Mouse (Mus musculus) intestine, embryonic 14.5 days (tissue): ENCODE measurements around the gene Sgf29. TPM values are rescaled to one million over a fixed set of nuclear protein-coding genes. Genes with fewer than 3 reads are reported as not detected.

ENCODE experiments used
- ATAC-seq: fragments of 200-750 bp; cut with Nextera tagmentation; replicated peaks from 2 replicates; pipeline ENCODE4 v1.8.0; 2017; ENCODE audit warnings: low read depth, moderate number of reproducible peaks, moderate TSS enrichment, moderate library complexity; ENCODE audit not compliant: low FRiP score, low TSS enrichment
- DNase-seq: peaks from one replicate; pipeline ENCODE4 v3.0.0-alpha.2; 2018; ENCODE audit warnings: low spot score
- H3K27ac ChIP-seq: fragments of 300-500 bp; sonication (generic); 2 replicates; pipeline ENCODE4 v1.5.1; 2014; ENCODE audit warnings: low read depth, mild to moderate bottlenecking, control low read depth
- H3K27me3 ChIP-seq: fragments of 300-500 bp; sonication (generic); replicated peaks from 2 replicates; pipeline ENCODE4 v1.6.1; 2014; ENCODE audit warnings: low read length, control low read depth; ENCODE audit not compliant: control insufficient read depth, insufficient read depth
- H3K36me3 ChIP-seq: fragments of 300-500 bp; sonication (generic); 2 replicates; pipeline ENCODE4 v1.6.1; 2014; ENCODE audit warnings: low read length, control low read depth; ENCODE audit not compliant: control insufficient read depth, insufficient read depth
- H3K4me1 ChIP-seq: fragments of 300-500 bp; sonication (generic); replicated peaks from 2 replicates; pipeline ENCODE4 v1.6.1; 2014; ENCODE audit warnings: low read length, control low read depth, mixed read lengths; ENCODE audit not compliant: control insufficient read depth, insufficient read depth
- H3K4me2 ChIP-seq: fragments of 300-500 bp; sonication (generic); 2 replicates; pipeline ENCODE4 v1.6.1; 2014; ENCODE audit warnings: low read length
- H3K4me3 ChIP-seq: fragments of 300-500 bp; sonication (generic); 2 replicates; pipeline ENCODE4 v1.5.1; 2014; ENCODE audit warnings: low read depth, low read length, control low read depth, mixed read lengths
- H3K9ac ChIP-seq: fragments of 300-500 bp; sonication (generic); 2 replicates; pipeline ENCODE4 v1.6.1; 2014; ENCODE audit warnings: mild to moderate bottlenecking, low read length
- H3K9me3 ChIP-seq: fragments of 300-500 bp; sonication (generic); 2 replicates; pipeline ENCODE4 v1.6.1; 2016; ENCODE audit warnings: low read length, control low read depth; ENCODE audit not compliant: control insufficient read depth
- whole genome bisulfite sequencing: fragments of 180-500 bp; shearing (Covaris S2); extraction: QIAGEN DNeasy Blood & Tissue Kit; methylation state at CpG from one replicate; pipeline ENCODE4 v1.1.7; 2014; 5-methylcytosine and 5-hydroxymethylcytosine counted together
- polyA plus RNA-seq: library from polyadenylated mRNA; unstranded; fragments of >200 nt; fragmentation: Nextera tagmentation; extraction: Ambion mirVana; gene quantifications from 2 replicates; pipeline ENCODE4 v1.2.1, GENCODE M21; 2014

The Sgf29 gene
- polyA plus RNA-seq, 1 experiment from 2014 or later: 64.5 TPM

GRCm38 (mm10) chr7:126645708-126646107 is 3.4 kb upstream of the Sgf29 start:
- no peaks in the 10 kb centered on the region for H3K27me3 ChIP-seq
- no peak overlapping the region for H3K4me3 ChIP-seq
- no peak overlapping the region for H3K27ac ChIP-seq
- no peaks in the 10 kb centered on the region for H3K36me3 ChIP-seq
- H3K9ac ChIP-seq: no peak overlapping the region
- H3K4me2 ChIP-seq: no peak overlapping the region
- no peak for ATAC-seq
- no peaks in the 10 kb centered on the region for H3K9me3 ChIP-seq
- DNase-seq: no peak
- 61% methylated on average over 5 of the region's 5 CpGs for WGBS
- peaks cover 8% of the 10 kb centered on the region; the same call in 1 of the 2 replicates for H3K4me1 ChIP-seq

- H3K4me3 ChIP-seq: peak overlapping the region; percentile 78; the same call in 1 of the 2 replicates
- ATAC-seq (no peak), DNase-seq (no peak)
- no peaks in the 10 kb centered on the region for H3K9me3 ChIP-seq
- H3K4me1 ChIP-seq: peaks cover 8% of the 10 kb centered on the region; the same call in 1 of the 2 replicates
- H3K9ac ChIP-seq: no peak overlapping the region
- H3K27me3 ChIP-seq: no peaks in the 10 kb centered on the region
- peak overlapping the region; percentile 82 for H3K4me2 ChIP-seq
- no peaks in the 10 kb centered on the region for H3K36me3 ChIP-seq
- 79% methylated on average over 4 of the region's 4 CpGs for WGBS
- no peak overlapping the region for H3K27ac ChIP-seq
Measured at GRCm38 (mm10) chr7:126648486-126648885, 623 bp upstream of the Sgf29 start.

GRCm38 (mm10) chr7:126650852-126651251 is 1.7 kb downstream of the Sgf29 start:
- ATAC-seq: peak; percentile 50
- H3K4me3 ChIP-seq: no peak overlapping the region
- no peak overlapping the region for H3K27ac ChIP-seq
- no peaks in the 10 kb centered on the region for H3K27me3 ChIP-seq
- no peaks in the 10 kb centered on the region for H3K36me3 ChIP-seq
- no peak for DNase-seq
- WGBS: 34% methylated on average over 2 of the region's 2 CpGs
- H3K9me3 ChIP-seq: no peaks in the 10 kb centered on the region
- peaks cover 8% of the 10 kb centered on the region; the same call in 1 of the 2 replicates for H3K4me1 ChIP-seq
- H3K9ac ChIP-seq: no peak overlapping the region
- no peak overlapping the region for H3K4me2 ChIP-seq

GRCm38 (mm10) chr7:126653991-126654390 is 4.9 kb downstream of the Sgf29 start:
- DNase-seq (no peak), ATAC-seq (no peak)
- Histone ChIP-seq H3K27ac (no peak overlapping the region), H3K4me3 (no peak overlapping the region), H3K9ac (no peak overlapping the region), H3K9me3 (no peaks in the 10 kb centered on the region), H3K36me3 (0 out of 2 replicates have a peak, but pooled peaks cover 4% of the 10 kb centered on the region), H3K27me3 (no peaks in the 10 kb centered on the region), H3K4me1 (peaks cover 3% of the 10 kb centered on the region; the same call in 1 of the 2 replicates), H3K4me2 (no peak overlapping the region)
- 84% methylated on average over 2 of the region's 2 CpGs for WGBS

- no peak overlapping the region for H3K27ac ChIP-seq
Measured at GRCm38 (mm10) chr7:126655695-126656094, 6.6 kb downstream of the Sgf29 start.

GRCm38 (mm10) chr7:126657522-126657921 is 8.4 kb downstream of the Sgf29 start:
- no peaks in the 10 kb centered on the region for H3K4me1 ChIP-seq
- H3K9ac ChIP-seq: no peak overlapping the region
- no peak for DNase-seq
- no peaks in the 10 kb centered on the region for H3K27me3 ChIP-seq
- peaks cover 9% of the 10 kb centered on the region for H3K36me3 ChIP-seq
- no peak overlapping the region for H3K27ac ChIP-seq
- no peak overlapping the region for H3K4me2 ChIP-seq
- WGBS: 89% methylated on average over 1 of the region's 1 CpGs
- no peaks in the 10 kb centered on the region for H3K9me3 ChIP-seq
- ATAC-seq: no peak
- no peak overlapping the region for H3K4me3 ChIP-seq

More at GRCm38 (mm10) chr7:126655695-126656094, 6.6 kb downstream of the Sgf29 start:
- Histone ChIP-seq H3K4me3 (no peak overlapping the region), H3K36me3 (0 out of 2 replicates have a peak, but pooled peaks cover 4% of the 10 kb centered on the region), H3K4me1 (no peaks in the 10 kb centered on the region), H3K27me3 (no peaks in the 10 kb centered on the region), H3K9me3 (no peaks in the 10 kb centered on the region), H3K4me2 (no peak overlapping the region), H3K9ac (no peak overlapping the region)
- no peak for ATAC-seq
- 87% methylated on average over 3 of the region's 3 CpGs for WGBS
- no peak for DNase-seq

- WGBS: 92% methylated on average over 3 of the region's 3 CpGs
- no peak for ATAC-seq
Measured at GRCm38 (mm10) chr7:126659771-126660170, 10.7 kb downstream of the Sgf29 start.

GRCm38 (mm10) chr7:126663646-126664045 is 14.5 kb downstream of the Sgf29 start:
- Histone ChIP-seq H3K27me3 (no peaks in the 10 kb centered on the region), H3K4me1 (peaks cover 4% of the 10 kb centered on the region; the same call in 1 of the 2 replicates), H3K4me3 (no peak overlapping the region), H3K9ac (no peak overlapping the region), H3K4me2 (no peak overlapping the region), H3K27ac (no peak overlapping the region), H3K36me3 (peaks cover 50% of the 10 kb centered on the region), H3K9me3 (no peaks in the 10 kb centered on the region)
- no peak for DNase-seq
- ATAC-seq: no peak
- WGBS: 46% methylated on average over 8 of the region's 8 CpGs

More at GRCm38 (mm10) chr7:126659771-126660170, 10.7 kb downstream of the Sgf29 start:
- DNase-seq: no peak
- H3K4me2 ChIP-seq: no peak overlapping the region
- H3K27ac ChIP-seq: no peak overlapping the region
- no peak overlapping the region for H3K9ac ChIP-seq
- H3K9me3 ChIP-seq: no peaks in the 10 kb centered on the region
- H3K4me1 ChIP-seq: peaks cover 4% of the 10 kb centered on the region; the same call in 1 of the 2 replicates
- no peak overlapping the region for H3K4me3 ChIP-seq
- H3K36me3 ChIP-seq: peaks cover 28% of the 10 kb centered on the region
- H3K27me3 ChIP-seq: no peaks in the 10 kb centered on the region

GRCm38 (mm10) chr7:126665269-126665668 is 16.2 kb downstream of the Sgf29 start:
- Histone ChIP-seq H3K4me3 (no peak overlapping the region), H3K4me2 (no peak overlapping the region), H3K27me3 (no peaks in the 10 kb centered on the region), H3K27ac (no peak overlapping the region), H3K36me3 (peaks cover 52% of the 10 kb centered on the region), H3K9ac (no peak overlapping the region), H3K9me3 (no peaks in the 10 kb centered on the region), H3K4me1 (peaks cover 4% of the 10 kb centered on the region; the same call in 1 of the 2 replicates)
- DNase-seq (no peak), ATAC-seq (no peak)
- 92% methylated on average over 3 of the region's 3 CpGs for WGBS
